In genomic region chr11:88583259-88583833, GRCm38 (mm10) we compare ENCODE assay signal across 8 mouse cellular contexts.
DNase-seq lines count a peak whose midpoint lies in the region; ATAC-seq lines count a peak whose summit lies in the region.

No protein-coding gene starts in this region.

- H3K4me1 ChIP-seq in heart, embryonic 14.5 days (ENCODE audit: control insufficient read depth in 2 of 2, insufficient read depth in 2 of 2, low read length in 2 of 2) = peaks cover 42 to 73% of the 10 kb centered on the region in 2 experiments
- peaks cover 96% of the 10 kb centered on the region for H3K4me1 ChIP-seq in midbrain, embryonic 12.5 days

- WGBS in heart, embryonic 14.5 days = 14% methylated on average over 8 of the region's 8 CpGs
- WGBS in midbrain, embryonic 12.5 days = 2% methylated on average over 8 of the region's 8 CpGs

- DNase-seq in heart, adult 11 months = no peak
- DNase-seq in Muller cell, postnatal 12 days (ENCODE audit: inconsistent ontology term) = peak; percentile 67
- DNase-seq in frontal cortex, adult 2 months (ENCODE audit: extremely low spot score in 1 of 2, low spot score in 1 of 2) = peak; percentile 39 to 49
- no peak for DNase-seq in cerebellum, postnatal 4 days (ENCODE audit: low spot score in 2 of 2)
- no peak for DNase-seq in cerebellum, adult 18-20 months

- H3K27me3 ChIP-seq in heart, embryonic 14.5 days (ENCODE audit: control insufficient read depth, insufficient read depth, low read length) = no peaks in the 10 kb centered on the region
- H3K27me3 ChIP-seq in midbrain, embryonic 12.5 days = no peaks in the 10 kb centered on the region

- peak overlapping the region; percentile 85 to 87 for H3K27ac ChIP-seq in heart, embryonic 14.5 days (replicated peaks in 1 of 2; ENCODE audit: control insufficient read depth in 1 of 2, insufficient read depth in 1 of 2, low read depth in 2 of 2, low read length in 2 of 2)
- H3K27ac ChIP-seq in midbrain, embryonic 12.5 days (replicated peaks) = peak overlapping the region; percentile 95

- H3K9me3 ChIP-seq in heart, embryonic 14.5 days (ENCODE audit: control insufficient read depth, low read length) = no peaks in the 10 kb centered on the region
- no peaks in the 10 kb centered on the region for H3K9me3 ChIP-seq in midbrain, embryonic 12.5 days

- H3K4me2 ChIP-seq in heart, embryonic 14.5 days (ENCODE audit: low read length) = peak overlapping the region; percentile 41
- peak overlapping the region; percentile 44 for H3K4me2 ChIP-seq in midbrain, embryonic 12.5 days (replicated peaks)

- peaks cover 4% of the 10 kb centered on the region; the same call in 1 of the 2 replicates for H3K36me3 ChIP-seq in heart, embryonic 14.5 days (ENCODE audit: control insufficient read depth, insufficient read depth, low read length)
- H3K36me3 ChIP-seq in midbrain, embryonic 12.5 days = peaks cover under 1% of the 10 kb centered on the region; the same call in 1 of the 2 replicates

- peak overlapping the region; percentile 39 for H3K9ac ChIP-seq in heart, embryonic 14.5 days (ENCODE audit: low read length)
- peak overlapping the region; percentile 50; the same call in 1 of the 2 replicates for H3K9ac ChIP-seq in midbrain, embryonic 12.5 days (replicated peaks)

- no peak for ATAC-seq in heart, embryonic 14.5 days (ENCODE audit: insufficient number of reproducible peaks, insufficient read depth, low FRiP score, low read depth)
- ATAC-seq in midbrain, embryonic 12.5 days (ENCODE audit: low FRiP score, low read depth) = peak; percentile 78
- ATAC-seq in activated CD4-positive, CD25-positive, alpha-beta regulatory T cell, adult 4 months = no peak

- H3K4me3 ChIP-seq in heart, embryonic 14.5 days (ENCODE audit: control insufficient read depth in 1 of 2, insufficient read depth in 1 of 2, low read depth in 1 of 2, low read length in 2 of 2) = no peak overlapping the region
- no peak overlapping the region for H3K4me3 ChIP-seq in midbrain, embryonic 12.5 days

Comparison
In these comparisons a context has a peak if more than half of its experiments do, and no peak if none do; other contexts are left out.
1. DNase-seq: peak in Muller cell, postnatal 12 days (single experiment) and frontal cortex, adult 2 months (2 of 2); none in heart, adult 11 months (single experiment), cerebellum, postnatal 4 days (0 of 2) and cerebellum, adult 18-20 months (0 of 2).